Mouse (Mus musculus): ENCODE measurements around the gene Gm20388. TPM values are rescaled to one million over a fixed set of nuclear protein-coding genes. Genes with fewer than 3 reads are reported as not detected.

The Gm20388 gene
- polyA plus RNA-seq, 1 experiment, result not detected

DNA sequence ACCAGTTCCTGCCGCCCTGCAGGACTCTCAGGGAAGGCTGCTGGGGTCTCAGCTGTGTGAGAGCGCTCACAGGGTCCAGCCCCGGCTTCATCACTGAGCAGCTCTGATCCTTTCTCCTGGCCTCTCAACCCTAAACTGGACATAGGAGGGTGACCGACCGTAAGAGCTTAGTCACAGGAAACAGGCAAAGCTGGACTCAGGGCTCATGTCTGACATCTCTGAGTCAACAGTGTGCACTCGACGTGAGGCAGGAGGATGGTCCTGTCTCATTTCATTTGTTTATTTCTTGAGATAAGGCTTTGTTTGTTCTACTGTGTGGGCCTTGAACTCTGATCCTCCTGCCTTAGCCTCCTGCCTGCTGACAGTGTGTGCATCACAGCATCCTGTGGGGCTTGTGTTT, 709.8 kb downstream of the Gm20388 start:
- 75% methylated on average over 7 of the region's 7 CpGs for whole genome bisulfite sequencing
- Histone ChIP-seq H3K4me1 (ENCODE audit: control insufficient read depth, insufficient read depth, low read length) (peaks cover 17% of the 10 kb centered on the region), H3K4me3 (ENCODE audit: insufficient read depth, low read depth, low read length) (no peak overlapping the region), H3K27ac (ENCODE audit: insufficient read depth, low read depth, low read length) (peak overlapping the region; percentile 81)
- TF ChIP-seq CTCF (IDR thresholded peaks at IDR 0.05; ENCODE audit: insufficient read depth, low read depth, low read length), result no peak
- no peak for TF ChIP-seq POLR2A (IDR thresholded peaks at IDR 0.05; ENCODE audit: insufficient read depth, low read depth, low read length)

DNA sequence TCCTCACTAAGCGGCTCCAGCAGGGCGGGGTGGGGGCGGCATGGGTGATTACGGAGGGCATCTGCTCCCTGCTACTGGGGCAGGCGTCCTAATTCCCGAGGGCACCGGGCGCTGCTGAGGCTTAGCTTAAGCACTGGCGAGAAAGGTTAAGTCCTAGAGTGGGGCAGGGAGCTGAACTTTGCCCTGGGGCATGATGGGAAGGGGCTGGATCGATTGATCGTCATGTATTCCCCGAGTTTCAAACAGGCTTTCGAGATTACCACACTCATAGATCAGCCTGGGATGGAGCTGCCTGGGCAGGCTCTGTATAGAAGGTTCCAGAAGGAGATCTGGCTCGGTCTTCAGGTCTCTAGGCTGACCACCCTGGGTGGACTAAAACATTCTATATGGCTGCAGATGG, 711.5 kb downstream of the Gm20388 start:
- no peak overlapping the region for H3K27ac ChIP-seq (ENCODE audit: insufficient read depth, low read depth, low read length)
- H3K4me3 ChIP-seq (ENCODE audit: insufficient read depth, low read depth, low read length), result no peak overlapping the region
- no peak for TF ChIP-seq CTCF (IDR thresholded peaks at IDR 0.05; ENCODE audit: insufficient read depth, low read depth, low read length)
- TF ChIP-seq POLR2A (IDR thresholded peaks at IDR 0.05; ENCODE audit: insufficient read depth, low read depth, low read length), result no peak
- peaks cover 8% of the 10 kb centered on the region for H3K4me1 ChIP-seq (ENCODE audit: control insufficient read depth, insufficient read depth, low read length)
- 87% methylated on average over 14 of the region's 14 CpGs for WGBS

DNA sequence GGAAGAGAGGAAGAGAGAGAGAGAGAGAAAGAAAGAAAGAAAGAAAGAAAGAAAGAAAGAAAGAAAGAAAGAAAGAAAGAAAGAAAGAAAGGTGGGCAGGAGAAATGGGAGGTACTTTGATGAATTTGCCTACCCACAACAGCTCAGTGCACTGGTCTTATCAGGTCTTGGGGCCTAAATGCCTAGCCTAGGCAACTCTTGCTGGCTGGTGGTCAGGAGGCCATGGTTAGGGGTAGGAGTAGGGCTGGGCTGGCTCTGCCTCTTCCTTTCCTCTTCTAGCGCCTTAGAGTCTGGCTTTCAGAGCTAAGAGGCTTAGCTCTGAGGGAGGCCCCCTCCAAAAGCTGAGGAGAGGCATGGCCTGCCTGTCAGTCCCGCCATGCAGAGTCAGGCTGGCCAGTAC, 713.0 kb downstream of the Gm20388 start:
- WGBS, result 85% methylated on average over 2 of the region's 2 CpGs
- no peak overlapping the region for H3K27ac ChIP-seq (ENCODE audit: insufficient read depth, low read depth, low read length)
- no peak overlapping the region for H3K4me3 ChIP-seq (ENCODE audit: insufficient read depth, low read depth, low read length)
- H3K4me1 ChIP-seq (ENCODE audit: control insufficient read depth, insufficient read depth, low read length), result peaks cover 2% of the 10 kb centered on the region; the same call in 1 of the 2 replicates
- TF ChIP-seq POLR2A (IDR thresholded peaks at IDR 0.05; ENCODE audit: insufficient read depth, low read depth, low read length) (no peak), CTCF (IDR thresholded peaks at IDR 0.05; ENCODE audit: insufficient read depth, low read depth, low read length) (no peak)

DNA sequence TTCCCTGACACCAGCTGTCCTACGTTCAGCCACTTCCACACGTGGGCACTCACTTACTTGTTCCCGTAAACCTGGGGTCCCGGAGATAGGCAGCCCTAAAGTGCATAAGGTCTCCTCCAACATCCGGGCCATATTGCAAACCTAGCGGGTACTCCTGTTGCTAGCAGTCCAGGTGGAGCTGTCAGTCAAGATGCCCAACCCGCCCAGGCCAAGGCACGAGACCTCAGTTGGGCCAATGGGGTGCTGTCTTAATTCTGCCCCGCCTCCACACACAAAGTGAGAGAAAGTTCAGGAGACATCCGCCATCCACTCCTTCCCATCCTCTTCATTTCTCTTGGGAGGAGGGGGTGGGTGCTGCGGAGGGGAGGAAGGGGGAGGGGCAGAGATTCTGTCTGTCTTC, 715.8 kb downstream of the Gm20388 start:
- Histone ChIP-seq H3K4me1 (ENCODE audit: control insufficient read depth, insufficient read depth, low read length) (peaks cover 4% of the 10 kb centered on the region), H3K4me3 (ENCODE audit: insufficient read depth, low read depth, low read length) (no peak overlapping the region), H3K27ac (ENCODE audit: insufficient read depth, low read depth, low read length) (no peak overlapping the region)
- 81% methylated on average over 11 of the region's 11 CpGs for WGBS
- TF ChIP-seq POLR2A (IDR thresholded peaks at IDR 0.05; ENCODE audit: insufficient read depth, low read depth, low read length) (no peak), CTCF (IDR thresholded peaks at IDR 0.05; ENCODE audit: insufficient read depth, low read depth, low read length) (no peak)

DNA sequence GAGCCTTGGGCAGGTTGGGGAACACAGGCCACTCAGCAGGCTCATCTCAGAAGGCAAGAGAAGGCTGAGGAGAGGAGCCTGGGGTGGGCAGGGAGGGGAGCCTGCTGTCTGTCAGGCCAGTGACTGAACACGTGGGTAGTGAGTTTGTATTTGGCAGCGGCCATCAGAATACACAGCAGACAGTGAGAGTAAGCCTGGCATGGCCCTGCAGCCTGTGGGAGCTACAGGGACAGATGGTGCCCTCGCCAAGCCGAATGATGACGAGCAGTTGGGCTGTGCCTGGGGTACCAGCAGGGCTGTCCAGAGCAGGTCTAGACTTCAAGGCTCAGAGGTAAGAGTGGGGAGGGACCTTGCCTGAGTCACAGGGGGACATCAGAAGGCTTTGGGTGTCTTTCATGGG, 716.7 kb downstream of the Gm20388 start:
- no peak for TF ChIP-seq POLR2A (IDR thresholded peaks at IDR 0.05; ENCODE audit: insufficient read depth, low read depth, low read length)
- Histone ChIP-seq H3K4me1 (ENCODE audit: control insufficient read depth, insufficient read depth, low read length) (peaks cover 9% of the 10 kb centered on the region), H3K27ac (ENCODE audit: insufficient read depth, low read depth, low read length) (no peak overlapping the region), H3K4me3 (ENCODE audit: insufficient read depth, low read depth, low read length) (no peak overlapping the region)
- WGBS, result 76% methylated on average over 5 of the region's 5 CpGs

DNA sequence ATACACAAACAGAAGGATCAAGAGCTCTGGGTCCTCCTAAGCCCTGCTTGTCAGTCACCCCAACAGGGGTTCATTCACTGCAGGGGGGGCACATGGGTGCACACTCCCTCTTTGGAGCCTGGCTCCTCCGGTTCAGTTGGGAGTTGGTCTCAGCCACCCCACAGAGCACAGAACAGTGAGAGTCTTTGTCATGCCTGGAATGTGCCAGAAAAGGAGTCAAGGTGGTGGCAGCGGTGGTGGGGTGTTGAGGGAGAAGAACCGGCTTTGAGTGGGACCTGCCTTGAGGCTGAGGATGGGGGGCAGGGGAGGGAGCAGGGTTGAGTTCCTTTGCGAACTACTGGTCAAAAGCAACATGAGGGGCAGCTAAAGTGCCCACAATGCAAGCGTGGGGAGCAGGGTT, 719.4 kb downstream of the Gm20388 start:
- no peak overlapping the region for H3K4me3 ChIP-seq (ENCODE audit: insufficient read depth, low read depth, low read length)
- 67% methylated on average over 5 of the region's 5 CpGs for WGBS
- TF ChIP-seq POLR2A (IDR thresholded peaks at IDR 0.05; ENCODE audit: insufficient read depth, low read depth, low read length) (no peak), CTCF (IDR thresholded peaks at IDR 0.05; ENCODE audit: insufficient read depth, low read depth, low read length) (no peak)
- H3K4me1 ChIP-seq (ENCODE audit: control insufficient read depth, insufficient read depth, low read length), result peaks cover 18% of the 10 kb centered on the region
- no peak overlapping the region for H3K27ac ChIP-seq (ENCODE audit: insufficient read depth, low read depth, low read length)

DNA sequence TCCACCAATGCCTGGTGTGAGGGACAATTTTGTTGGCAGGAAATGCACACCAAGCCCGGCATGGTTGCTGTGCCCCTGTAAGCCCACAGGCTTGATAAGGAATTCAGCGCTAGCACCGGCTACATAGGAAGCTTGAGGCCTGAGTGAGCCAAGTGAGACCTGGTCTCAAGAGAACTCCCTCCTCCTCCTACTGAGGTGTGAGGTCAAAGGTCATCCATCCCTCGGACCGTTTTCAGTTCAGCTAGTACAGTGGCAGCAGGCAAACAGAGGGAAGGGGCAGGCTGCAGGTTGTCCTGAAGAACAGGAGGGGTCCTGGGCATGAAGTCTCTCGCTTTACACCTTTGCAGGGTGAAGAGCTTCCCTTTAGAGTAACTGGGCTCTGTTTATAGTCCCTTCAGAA, 720.2 kb downstream of the Gm20388 start:
- no peak for TF ChIP-seq POLR2A (IDR thresholded peaks at IDR 0.05; ENCODE audit: insufficient read depth, low read depth, low read length)
- TF ChIP-seq CTCF (IDR thresholded peaks at IDR 0.05; ENCODE audit: insufficient read depth, low read depth, low read length), result no peak
- 73% methylated on average over 6 of the region's 6 CpGs for WGBS
- H3K4me1 ChIP-seq (ENCODE audit: control insufficient read depth, insufficient read depth, low read length), result peaks cover 18% of the 10 kb centered on the region
- no peak overlapping the region for H3K27ac ChIP-seq (ENCODE audit: insufficient read depth, low read depth, low read length)
- H3K4me3 ChIP-seq (ENCODE audit: insufficient read depth, low read depth, low read length), result no peak overlapping the region

DNA sequence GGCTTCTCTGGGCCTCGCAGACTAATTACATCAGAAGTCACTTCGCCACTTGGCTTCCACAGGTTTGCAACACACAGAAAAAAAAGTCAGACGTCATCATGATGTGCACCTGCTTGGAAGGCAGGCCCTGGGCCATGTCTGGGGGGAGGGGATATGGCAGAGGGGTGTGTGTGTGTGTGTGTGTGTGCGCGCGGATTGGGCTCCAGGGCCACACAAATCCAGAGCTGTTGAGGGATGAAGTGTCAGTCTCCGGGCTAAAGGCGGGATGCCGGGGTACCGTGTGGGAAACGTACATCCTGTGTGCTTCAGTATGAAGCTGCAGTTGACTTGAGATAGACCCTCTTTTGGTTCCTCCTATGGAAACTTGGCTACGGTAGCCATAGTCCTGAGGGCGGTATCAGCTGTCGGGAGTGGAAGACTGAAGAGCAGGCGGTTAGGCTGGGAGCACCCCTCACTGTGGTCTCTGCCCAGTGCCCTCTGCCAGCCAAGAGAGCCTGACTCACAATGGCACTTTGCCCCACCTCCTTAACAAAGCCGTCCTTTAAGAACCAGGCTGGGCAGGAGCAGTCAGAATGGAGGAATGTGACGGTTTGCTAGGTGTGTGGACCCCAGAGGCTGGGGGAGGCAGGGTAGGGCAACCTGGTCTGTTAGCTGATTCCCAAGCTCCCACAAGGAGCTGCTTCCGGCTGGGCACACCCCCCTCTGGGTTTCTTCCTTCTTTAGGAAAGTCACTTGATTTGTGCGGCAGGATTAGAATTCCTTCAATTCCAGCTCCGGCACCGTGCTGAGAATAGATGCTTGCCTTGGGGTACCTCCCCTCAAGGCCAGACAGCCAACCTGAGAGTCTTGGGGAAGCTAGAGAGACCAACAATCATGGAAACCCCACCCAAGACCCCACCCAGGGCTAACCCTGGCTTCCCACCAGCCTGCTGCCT, 721.1 kb downstream of the Gm20388 start:
- Histone ChIP-seq H3K4me3 (ENCODE audit: insufficient read depth, low read depth, low read length) (no peak overlapping the region), H3K27ac (ENCODE audit: insufficient read depth, low read depth, low read length) (no peak overlapping the region), H3K4me1 (ENCODE audit: control insufficient read depth, insufficient read depth, low read length) (peaks cover 18% of the 10 kb centered on the region)
- TF ChIP-seq CTCF (IDR thresholded peaks at IDR 0.05; ENCODE audit: insufficient read depth, low read depth, low read length) (no peak), POLR2A (IDR thresholded peaks at IDR 0.05; ENCODE audit: insufficient read depth, low read depth, low read length) (no peak)
- WGBS, result 78% methylated on average over 21 of the region's 21 CpGs

DNA sequence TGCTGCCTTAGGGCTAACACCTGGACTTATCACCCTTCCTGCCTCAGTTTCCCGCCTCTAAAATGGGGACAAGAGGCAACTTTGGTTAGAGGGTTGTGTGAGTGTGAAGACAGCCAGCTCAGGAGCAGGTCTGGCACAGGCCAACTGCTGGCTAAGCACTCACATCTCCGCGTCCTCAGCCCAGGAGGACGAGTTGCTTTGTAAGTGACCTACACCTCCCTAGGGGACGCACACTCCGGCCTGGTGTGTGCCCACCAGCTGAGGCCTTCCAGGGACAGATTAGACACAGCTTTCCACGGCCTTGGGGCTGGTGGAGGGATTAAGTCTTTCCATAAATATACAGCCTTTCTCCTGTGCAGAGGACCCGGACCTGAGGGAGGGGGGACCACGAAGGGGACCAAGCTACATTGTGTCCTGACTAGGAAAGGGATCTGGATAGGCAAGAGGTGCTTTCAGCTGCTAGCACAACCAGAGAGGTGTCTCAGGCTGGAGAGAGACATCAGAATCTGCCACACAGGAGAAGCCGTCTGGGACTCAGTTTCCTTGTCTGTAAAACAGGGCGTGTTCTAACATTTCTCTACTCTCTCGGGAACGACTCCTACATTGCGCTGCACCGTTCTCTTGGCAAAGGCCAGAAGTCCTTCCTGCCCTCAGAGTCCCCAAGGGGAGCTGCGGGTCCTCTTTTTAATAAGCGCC, 722.5 kb downstream of the Gm20388 start:
- peak overlapping the region; percentile 79; the same call in 1 of the 2 replicates for H3K4me3 ChIP-seq (ENCODE audit: insufficient read depth, low read depth, low read length)
- 54% methylated on average over 17 of the region's 17 CpGs for WGBS
- no peak overlapping the region for H3K27ac ChIP-seq (ENCODE audit: insufficient read depth, low read depth, low read length)
- TF ChIP-seq POLR2A (IDR thresholded peaks at IDR 0.05; ENCODE audit: insufficient read depth, low read depth, low read length) (no peak), CTCF (IDR thresholded peaks at IDR 0.05; ENCODE audit: insufficient read depth, low read depth, low read length) (no peak)
- peaks cover 18% of the 10 kb centered on the region for H3K4me1 ChIP-seq (ENCODE audit: control insufficient read depth, insufficient read depth, low read length)

Data from olfactory bulb, adult 2 months (tissue).